ENCODE assay signal across 30 mouse cellular contexts in the genomic region with DNA sequence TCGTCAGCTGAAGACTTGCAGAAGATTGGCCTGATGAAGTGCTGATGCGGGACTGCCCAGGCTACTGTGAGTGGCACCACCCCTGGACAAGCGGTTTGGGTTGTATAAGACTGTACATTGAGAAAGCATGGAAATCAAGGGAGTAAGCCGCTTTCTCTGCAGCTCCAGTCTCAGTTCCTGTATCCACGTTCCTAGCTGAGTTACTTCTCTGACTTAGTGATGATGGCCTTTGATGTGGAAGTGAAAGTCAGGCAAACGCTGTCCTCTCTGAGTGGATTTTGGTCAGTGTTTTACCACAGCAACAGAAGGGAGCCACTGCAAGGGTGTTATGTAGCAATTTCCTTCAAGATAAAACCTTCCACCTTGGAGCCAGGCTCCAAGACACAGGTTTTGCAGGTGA. TPM values are rescaled to one million over a fixed set of nuclear protein-coding genes. Genes with fewer than 3 reads are reported as not detected.
A peak's percentile ranks its signal among the peaks of the same experiment; 100 is the strongest.
DNase-seq lines count a peak whose midpoint lies in the region; ATAC-seq and TF ChIP-seq lines count a peak whose summit lies in the region.
"Had no signal": no experiment of that assay in that cellular context is flagged by ENCODE, and none has a peak within 500 bp of the region (broad histone marks: within the 10 kb centered on the region; RNA-seq: fewer than 3 reads in every experiment).

No protein-coding gene starts in this region.

- no peaks in the 10 kb centered on the region; the same call in 1 of the 2 replicates for H3K4me1 ChIP-seq in kidney, adult 2 months (ENCODE audit: control insufficient read depth, insufficient read depth, low read length)
- H3K4me1 ChIP-seq in bone marrow macrophage, adult 2 months (ENCODE audit: control insufficient read depth, insufficient read depth, low read length) = peaks cover 36% of the 10 kb centered on the region
- H3K4me1 ChIP-seq: limb, embryonic 12.5 days had no signal

- no peak for TF ChIP-seq CTCF in kidney, adult 2 months (conservative IDR thresholded peaks at IDR 0.05; ENCODE audit: insufficient read depth, insufficient read length, low read depth, low read length)
- no peak for TF ChIP-seq CTCF in bone marrow macrophage, adult 2 months (IDR thresholded peaks at IDR 0.05; ENCODE audit: low read depth, low read length)

- peak; percentile 13 for DNase-seq in kidney, adult 2 months
- DNase-seq in kidney, postnatal 10 days = no peak
- peak; percentile 33 for DNase-seq in splenic B cell, adult 2 months (ENCODE audit: low read depth, low spot score)
- DNase-seq in ovary, postnatal 14 days (ENCODE audit: low spot score) = no peak
- DNase-seq in spleen, postnatal 4 days (ENCODE audit: low spot score in 2 of 2) = no peak
- DNase-seq: adrenal gland, postnatal 36 days; cerebellum, adult 11-12 months; cerebellum, postnatal 10 days; gastrocnemius, postnatal 14 days; heart, postnatal 10 days; kidney, postnatal 25 days; lung, embryonic 14.5 days; lung, postnatal 14 days; right cerebral cortex, postnatal 4 days had no signal

- H3K27ac ChIP-seq in kidney, adult 2 months (ENCODE audit: insufficient read depth, low read depth, low read length) = no peak overlapping the region
- peak overlapping the region; percentile 51 for H3K27ac ChIP-seq in bone marrow macrophage, adult 2 months (ENCODE audit: insufficient read depth, low read depth, low read length)
- H3K27ac ChIP-seq: embryonic facial prominence, embryonic 10.5 days; embryonic facial prominence, embryonic 15.5 days; forebrain, embryonic 12.5 days; heart, embryonic 13.5 days; hindbrain, embryonic 14.5 days; limb, embryonic 12.5 days; liver, embryonic 15.5 days; midbrain, embryonic 12.5 days; neural tube, embryonic 12.5 days had no signal

- 81% methylated on average over 6 of the region's 6 CpGs for WGBS in kidney, adult 2 months

- no peaks in the 10 kb centered on the region for H3K36me3 ChIP-seq in kidney, adult 2 months (ENCODE audit: control insufficient read depth, insufficient read depth, low read length)
- no peaks in the 10 kb centered on the region for H3K36me3 ChIP-seq in splenic B cell, adult 2 months (ENCODE audit: control insufficient read depth, insufficient read depth, low read length, poor library complexity, severe bottlenecking)
- H3K36me3 ChIP-seq: embryonic facial prominence, embryonic 10.5 days; embryonic facial prominence, embryonic 15.5 days; forebrain, embryonic 12.5 days; heart, embryonic 13.5 days; limb, embryonic 12.5 days; liver, embryonic 15.5 days; midbrain, embryonic 12.5 days; neural tube, embryonic 12.5 days had no signal

- no peaks in the 10 kb centered on the region for H3K27me3 ChIP-seq in kidney, adult 2 months (replicated peaks; ENCODE audit: control insufficient read depth, insufficient read depth, low read length)
- no peaks in the 10 kb centered on the region for H3K27me3 ChIP-seq in splenic B cell, adult 2 months (ENCODE audit: control insufficient read depth, insufficient read depth, low read length, poor library complexity, severe bottlenecking)
- H3K27me3 ChIP-seq: embryonic facial prominence, embryonic 15.5 days; heart, embryonic 13.5 days; limb, embryonic 12.5 days; liver, embryonic 15.5 days; megakaryocyte, embryonic 14.5 days; neural tube, embryonic 12.5 days had no signal

- no peak for TF ChIP-seq POLR2A in kidney, adult 2 months (IDR thresholded peaks at IDR 0.05; ENCODE audit: low read depth, low read length)
- TF ChIP-seq POLR2A in bone marrow macrophage, adult 2 months (IDR thresholded peaks at IDR 0.05; ENCODE audit: borderline replicate concordance, low read depth, low read length) = no peak

- H3K4me3 ChIP-seq in kidney, adult 2 months (ENCODE audit: insufficient read depth, low read depth, low read length) = no peak overlapping the region
- 0 out of 2 replicates have a peak overlapping the region, but pooled peaks have one; percentile 25 for H3K4me3 ChIP-seq in bone marrow macrophage, adult 2 months (ENCODE audit: insufficient read depth, low read length)
- H3K4me3 ChIP-seq: embryonic facial prominence, embryonic 10.5 days; embryonic facial prominence, embryonic 15.5 days; forebrain, embryonic 12.5 days; heart, embryonic 13.5 days; limb, embryonic 12.5 days; liver, embryonic 15.5 days; megakaryocyte, embryonic 14.5 days; midbrain, embryonic 12.5 days; neural tube, embryonic 12.5 days had no signal

- peak; percentile 63 for ATAC-seq in megakaryocyte, adult 5-6 weeks (ENCODE audit: poor library complexity, severe bottlenecking)
- ATAC-seq: CD4-positive, CD25-positive, alpha-beta regulatory T cell, adult 4 months; intestine, postnatal 0 days had no signal

RNA-seq across cellular contexts. Expression of a gene that starts 2.0 kb away (rescaled TPM):
- polyA plus RNA-seq in kidney, adult 2 months (2012; rRNA removed) = 3.4 and 4.7 TPM in 2 replicates
- 47.0 and 49.9 TPM in 2 replicates for polyA plus RNA-seq in bone marrow macrophage, adult 2 months (2012; ENCODE audit: insufficient read depth, insufficient read length, missing spikeins)
- total RNA-seq in megakaryocyte, adult 5-6 weeks (2015) = 111 and 122 TPM in 2 replicates
- total RNA-seq in megakaryocyte, adult 5-6 weeks (2017) = 145 and 157 TPM in 2 replicates

RNA-seq across cellular contexts. Expression of a gene that starts 56.6 kb away (rescaled TPM):
- polyA plus RNA-seq in kidney, adult 2 months (2012; rRNA removed) = 0.57 and 0.95 TPM in 2 replicates
- polyA plus RNA-seq in bone marrow macrophage, adult 2 months (2012; ENCODE audit: insufficient read depth, insufficient read length, missing spikeins) = not detected in 2 replicates
- total RNA-seq in megakaryocyte, adult 5-6 weeks (2015) = 0.09 TPM in 1 of 2 replicates, not detected in the other
- 0.07 and 0.12 TPM in 2 replicates for total RNA-seq in megakaryocyte, adult 5-6 weeks (2017)
- total RNA-seq: hematopoietic stem cell, adult 5-6 weeks; liver, adult 2 months had no signal

Comparison
In these comparisons a context has a peak if more than half of its experiments do, and no peak if none do; other contexts are left out.
1. DNase-seq: peak in kidney, adult 2 months (single experiment) and splenic B cell, adult 2 months (single experiment); none in kidney, postnatal 10 days (single experiment), ovary, postnatal 14 days (single experiment) and spleen, postnatal 4 days (0 of 2).